Mouse (Mus musculus): Measurements from ENCODE around the gene Nat14. TPM values are rescaled to one million over a fixed set of nuclear protein-coding genes. Genes with fewer than 3 reads are reported as not detected.

The Nat14 gene
- polyA plus RNA-seq, 1 experiment, result 27.3 TPM

GRCm38 (mm10) chr7:4953815-4954445 lies 32.1 kb downstream of the Nat14 start:
- TF ChIP-seq CTCF (IDR thresholded peaks at IDR 0.05; ENCODE audit: borderline replicate concordance, extremely low read depth, insufficient read depth, insufficient read length) (no peak), POLR2A (IDR thresholded peaks at IDR 0.05; ENCODE audit: borderline replicate concordance, extremely low read depth, insufficient read depth, insufficient read length, poor library complexity, severe bottlenecking) (no peak)
- peak; percentile 32 for DNase-seq (ENCODE audit: low read depth)

GRCm38 (mm10) chr7:4957361-4957760 lies 35.5 kb downstream of the Nat14 start:
- TF ChIP-seq POLR2A (IDR thresholded peaks at IDR 0.05; ENCODE audit: borderline replicate concordance, extremely low read depth, insufficient read depth, insufficient read length, poor library complexity, severe bottlenecking), result no peak
- TF ChIP-seq CTCF (IDR thresholded peaks at IDR 0.05; ENCODE audit: borderline replicate concordance, extremely low read depth, insufficient read depth, insufficient read length), result no peak
- DNase-seq (ENCODE audit: low read depth), result no peak

GRCm38 (mm10) chr7:4963527-4963926 lies 41.7 kb downstream of the Nat14 start:
- DNase-seq (ENCODE audit: low read depth), result no peak
- no peak for TF ChIP-seq POLR2A (IDR thresholded peaks at IDR 0.05; ENCODE audit: borderline replicate concordance, extremely low read depth, insufficient read depth, insufficient read length, poor library complexity, severe bottlenecking)
- TF ChIP-seq CTCF (IDR thresholded peaks at IDR 0.05; ENCODE audit: borderline replicate concordance, extremely low read depth, insufficient read depth, insufficient read length), result no peak

- TF ChIP-seq POLR2A (IDR thresholded peaks at IDR 0.05; ENCODE audit: borderline replicate concordance, extremely low read depth, insufficient read depth, insufficient read length, poor library complexity, severe bottlenecking), result no peak
- peak; percentile 60 for TF ChIP-seq CTCF (IDR thresholded peaks at IDR 0.05; ENCODE audit: borderline replicate concordance, extremely low read depth, insufficient read depth, insufficient read length)
- peak; percentile 71 for DNase-seq (ENCODE audit: low read depth)
Measured at GRCm38 (mm10) chr7:4964272-4964671, 42.4 kb downstream of the Nat14 start, which contains the start of gene Sbk2. TSS of gene Sbk2 (minus strand) at chr7:4964406.

GRCm38 (mm10) chr7:4964988-4965387 lies 43.2 kb downstream of the Nat14 start:
- TF ChIP-seq POLR2A (IDR thresholded peaks at IDR 0.05; ENCODE audit: borderline replicate concordance, extremely low read depth, insufficient read depth, insufficient read length, poor library complexity, severe bottlenecking) (no peak), CTCF (IDR thresholded peaks at IDR 0.05; ENCODE audit: borderline replicate concordance, extremely low read depth, insufficient read depth, insufficient read length) (no peak)

GRCm38 (mm10) chr7:4971068-4971467 lies 49.2 kb downstream of the Nat14 start, which contains the start of gene Sbk3:
TSS of gene Sbk3 (minus strand) at chr7:4971168.
- TF ChIP-seq POLR2A (IDR thresholded peaks at IDR 0.05; ENCODE audit: borderline replicate concordance, extremely low read depth, insufficient read depth, insufficient read length, poor library complexity, severe bottlenecking) (no peak), CTCF (IDR thresholded peaks at IDR 0.05; ENCODE audit: borderline replicate concordance, extremely low read depth, insufficient read depth, insufficient read length) (no peak)
- DNase-seq (ENCODE audit: low read depth), result no peak

More at GRCm38 (mm10) chr7:4964988-4965387, 43.2 kb downstream of the Nat14 start:
- no peak for DNase-seq (ENCODE audit: low read depth)

GRCm38 (mm10) chr7:4971710-4972109 lies 49.9 kb downstream of the Nat14 start:
- no peak for TF ChIP-seq CTCF (IDR thresholded peaks at IDR 0.05; ENCODE audit: borderline replicate concordance, extremely low read depth, insufficient read depth, insufficient read length)
- TF ChIP-seq POLR2A (IDR thresholded peaks at IDR 0.05; ENCODE audit: borderline replicate concordance, extremely low read depth, insufficient read depth, insufficient read length, poor library complexity, severe bottlenecking), result no peak
- no peak for DNase-seq (ENCODE audit: low read depth)

GRCm38 (mm10) chr7:4972321-4973047 lies 50.7 kb downstream of the Nat14 start:
- no peak for DNase-seq (ENCODE audit: low read depth)
- no peak for TF ChIP-seq POLR2A (IDR thresholded peaks at IDR 0.05; ENCODE audit: borderline replicate concordance, extremely low read depth, insufficient read depth, insufficient read length, poor library complexity, severe bottlenecking)
- TF ChIP-seq CTCF (IDR thresholded peaks at IDR 0.05; ENCODE audit: borderline replicate concordance, extremely low read depth, insufficient read depth, insufficient read length), result no peak

Other genes with a start within 250 kb of the Nat14 start
- 93.3 and 97.3 TPM in 2 replicates for gene Hspbp1, start 237.0 kb upstream of the Nat14 start, polyA plus RNA-seq (2012; rRNA removed)
- 137 and 161 TPM in 2 replicates for gene Brsk1, start 231.4 kb upstream of the Nat14 start, polyA plus RNA-seq (2012; rRNA removed)
- gene Tmem150b, start 196.8 kb upstream of the Nat14 start, polyA plus RNA-seq (2012; rRNA removed), result 0.03 and 0.05 TPM in 2 replicates
- gene Kmt5c, start 181.9 kb upstream of the Nat14 start, polyA plus RNA-seq (2012; rRNA removed), result 197 and 214 TPM in 2 replicates
- 26.2 and 27.5 TPM in 2 replicates for gene Cox6b2, start 168.9 kb upstream of the Nat14 start, polyA plus RNA-seq (2012; rRNA removed)
- gene Fam71e2, start 150.7 kb upstream of the Nat14 start, polyA plus RNA-seq (2012; rRNA removed), result not detected in 2 replicates
- 0.16 and 0.38 TPM in 2 replicates for gene Il11, start 139.2 kb upstream of the Nat14 start, polyA plus RNA-seq (2012; rRNA removed)
- gene Tmem190, start 139.1 kb upstream of the Nat14 start, polyA plus RNA-seq (2012; rRNA removed), result not detected in 2 replicates
- gene Tmem238, start 132.4 kb upstream of the Nat14 start, polyA plus RNA-seq (2012; rRNA removed), result 3.4 and 5.2 TPM in 2 replicates
- 271 and 404 TPM in 2 replicates for gene Rpl28, start 129.2 kb upstream of the Nat14 start, polyA plus RNA-seq (2012; rRNA removed)
- gene Ube2s, start 109.4 kb upstream of the Nat14 start, polyA plus RNA-seq (2012; rRNA removed), result 451 and 626 TPM in 2 replicates
- 145 and 170 TPM in 2 replicates for gene Shisa7, start 77.3 kb upstream of the Nat14 start, polyA plus RNA-seq (2012; rRNA removed)
- 2.6 and 3.3 TPM in 2 replicates for gene Isoc2b, start 51.8 kb upstream of the Nat14 start, polyA plus RNA-seq (2012; rRNA removed)
- gene Isoc2a, start 44.9 kb upstream of the Nat14 start, polyA plus RNA-seq (2012; rRNA removed), result 6.7 and 9.0 TPM in 2 replicates
- 0.77 and 1.3 TPM in 2 replicates for gene Gm36210, start 15.5 kb upstream of the Nat14 start, polyA plus RNA-seq (2012; rRNA removed)
- 16.7 and 21.7 TPM in 2 replicates for gene Zfp628, start 6.8 kb upstream of the Nat14 start, polyA plus RNA-seq (2012; rRNA removed)
- gene Ssc5d, start 3.8 kb downstream of the Nat14 start, polyA plus RNA-seq (2012; rRNA removed), result 2.3 and 3.6 TPM in 2 replicates
- 0.14 TPM in 2 replicates for gene Sbk2, start 42.4 kb downstream of the Nat14 start, polyA plus RNA-seq (2012; rRNA removed)
- gene Sbk3, start 49.1 kb downstream of the Nat14 start, polyA plus RNA-seq (2012; rRNA removed), result 1.1 and 2.0 TPM in 2 replicates
- gene Zfp579, start 74.1 kb downstream of the Nat14 start, polyA plus RNA-seq (2012; rRNA removed), result 168 and 190 TPM in 2 replicates
- 11.9 and 18.0 TPM in 2 replicates for gene Zfp524, start 92.4 kb downstream of the Nat14 start, polyA plus RNA-seq (2012; rRNA removed)
- gene Fiz1, start 92.7 kb downstream of the Nat14 start, polyA plus RNA-seq (2012; rRNA removed), result 49.9 and 54.5 TPM in 2 replicates
- not detected in 2 replicates for gene Gm44973, start 93.5 kb downstream of the Nat14 start, polyA plus RNA-seq (2012; rRNA removed)
- gene Zfp865, start 98.3 kb downstream of the Nat14 start, polyA plus RNA-seq (2012; rRNA removed), result 43.5 and 52.4 TPM in 2 replicates
- gene Ccdc106, start 98.5 kb downstream of the Nat14 start, polyA plus RNA-seq (2012; rRNA removed), result 41.4 and 47.8 TPM in 2 replicates
- not detected in 2 replicates for gene 4632433K11Rik, start 112.1 kb downstream of the Nat14 start, polyA plus RNA-seq (2012; rRNA removed)
- gene Zfp784, start 116.4 kb downstream of the Nat14 start, polyA plus RNA-seq (2012; rRNA removed), result 6.8 and 7.6 TPM in 2 replicates
- 61.4 and 88.7 TPM in 2 replicates for gene Zfp580, start 129.5 kb downstream of the Nat14 start, polyA plus RNA-seq (2012; rRNA removed)
- 404 and 431 TPM in 2 replicates for gene U2af2, start 140.1 kb downstream of the Nat14 start, polyA plus RNA-seq (2012; rRNA removed)
- gene Epn1, start 158.2 kb downstream of the Nat14 start, polyA plus RNA-seq (2012; rRNA removed), result 176 and 216 TPM in 2 replicates
- not detected in 2 replicates for gene Rfpl4, start 194.9 kb downstream of the Nat14 start, polyA plus RNA-seq (2012; rRNA removed)
- 0.14 and 0.37 TPM in 2 replicates for gene Rasl2-9, start 203.9 kb downstream of the Nat14 start, polyA plus RNA-seq (2012; rRNA removed)
- not detected in 2 replicates for gene Vmn1r55, start 227.6 kb downstream of the Nat14 start, polyA plus RNA-seq (2012; rRNA removed)

Measured in brain, embryonic 14.5 days (tissue).